Mouse (Mus musculus): Measurements from ENCODE around the gene Twf2. TPM values are rescaled to one million over a fixed set of nuclear protein-coding genes. Genes with fewer than 3 reads are reported as not detected.

Twf2 gene
- total RNA-seq, 2 experiments from 2014 or later, result 204 to 208 TPM

- peak; percentile 58 for DNase-seq (ENCODE audit: low spot score)
Measured at GRCm38 (mm10) chr9:106235194-106235830, 32.4 kb downstream of the Twf2 start.

GRCm38 (mm10) chr9:106236156-106236817, 33.4 kb downstream of the Twf2 start:
- DNase-seq (ENCODE audit: low spot score), result no peak

GRCm38 (mm10) chr9:106236818-106237211, 33.9 kb downstream of the Twf2 start:
- peak; percentile 68 for DNase-seq (ENCODE audit: low spot score)

- DNase-seq (ENCODE audit: low spot score), result no peak
Measured at GRCm38 (mm10) chr9:106237401-106237800, 34.5 kb downstream of the Twf2 start.

- no peak for DNase-seq (ENCODE audit: low spot score)
Measured at GRCm38 (mm10) chr9:106237878-106238277, 35.0 kb downstream of the Twf2 start.

GRCm38 (mm10) chr9:106241541-106242164, 38.7 kb downstream of the Twf2 start:
- DNase-seq (ENCODE audit: low spot score), result no peak

GRCm38 (mm10) chr9:106242813-106243488, 40.0 kb downstream of the Twf2 start:
- DNase-seq (ENCODE audit: low spot score), result no peak

GRCm38 (mm10) chr9:106249550-106249949, 46.6 kb downstream of the Twf2 start:
- no peak for DNase-seq (ENCODE audit: low spot score)

GRCm38 (mm10) chr9:106250245-106250644, 47.3 kb downstream of the Twf2 start:
- DNase-seq (ENCODE audit: low spot score), result no peak

GRCm38 (mm10) chr9:106251066-106251465, 48.2 kb downstream of the Twf2 start:
- DNase-seq (ENCODE audit: low spot score), result no peak

GRCm38 (mm10) chr9:106254001-106254400, 51.1 kb downstream of the Twf2 start:
- no peak for DNase-seq (ENCODE audit: low spot score)

- no peak for DNase-seq (ENCODE audit: low spot score)
Measured at GRCm38 (mm10) chr9:106258412-106258811, 55.5 kb downstream of the Twf2 start.

GRCm38 (mm10) chr9:106258990-106259389, 56.1 kb downstream of the Twf2 start:
- no peak for DNase-seq (ENCODE audit: low spot score)

- no peak for DNase-seq (ENCODE audit: low spot score)
Measured at GRCm38 (mm10) chr9:106261058-106261457, 58.1 kb downstream of the Twf2 start.

GRCm38 (mm10) chr9:106261491-106261890, 58.6 kb downstream of the Twf2 start:
- no peak for DNase-seq (ENCODE audit: low spot score)

- no peak for DNase-seq (ENCODE audit: low spot score)
Measured at GRCm38 (mm10) chr9:106262075-106262474, 59.2 kb downstream of the Twf2 start.

- no peak for DNase-seq (ENCODE audit: low spot score)
Measured at GRCm38 (mm10) chr9:106263381-106263924, 60.5 kb downstream of the Twf2 start.

Small RNAs within 50 kb of the gene (microRNA-seq; reads per million reads assigned to microRNA genes)
- not detected for gene Mir135a-1
- gene Mirlet7g, result 66,650 reads per million, percentile 100 among the genes with 10 or more reads in this experiment

Other genes starting within 250 kb of the Twf2 start
- gene Col6a5, start 242.5 kb upstream of the Twf2 start, total RNA-seq (2021), result under 1 TPM; 0.02 to 0.19 TPM
- gene Col6a4, start 106.3 kb upstream of the Twf2 start, total RNA-seq (2021), result under 1 TPM in 1 of 2 experiments, not detected in 1; 0.14 TPM
- gene Glyctk, start 45.0 kb upstream of the Twf2 start, total RNA-seq (2021), result 1 to 10 TPM in 1 of 2 experiments, under 1 TPM in 1; 0.93 to 2.4 TPM
- gene Wdr82, start 32.2 kb upstream of the Twf2 start, total RNA-seq (2021), result 10 to 100 TPM; 18.9 to 23.9 TPM
- 1 to 10 TPM; 2.7 to 3.7 TPM for gene Ppm1m, start 3.4 kb upstream of the Twf2 start, total RNA-seq (2021)
- under 1 TPM in 1 of 2 experiments, not detected in 1; 0.11 TPM for gene Tlr9, start 19.5 kb downstream of the Twf2 start, total RNA-seq (2021)
- gene Alas1, start 45.5 kb downstream of the Twf2 start, total RNA-seq (2021), result 100 to 1,000 TPM; 206 to 228 TPM
- 1 to 10 TPM; 1.8 to 1.9 TPM for gene Poc1a, start 78.0 kb downstream of the Twf2 start, total RNA-seq (2021)
- 10 to 100 TPM; 15.3 to 27.6 TPM for gene Dusp7, start 165.5 kb downstream of the Twf2 start, total RNA-seq (2021)
- 100 to 1,000 TPM; 280 to 298 TPM for gene Rpl29, start 226.3 kb downstream of the Twf2 start, total RNA-seq (2021)
- gene Acy1, start 235.2 kb downstream of the Twf2 start, total RNA-seq (2021), result 10 to 100 TPM; 10.0 to 13.0 TPM
- 1 to 10 TPM; 4.0 to 4.1 TPM for gene Abhd14b, start 244.4 kb downstream of the Twf2 start, total RNA-seq (2021)
- 10 to 100 TPM; 16.9 to 17.0 TPM for gene Abhd14a, start 244.6 kb downstream of the Twf2 start, total RNA-seq (2021)

Data from gastrocnemius, adult 18-20 months (tissue).